Mouse (Mus musculus): ENCODE data around the gene Hfe2.

Hfe2 gene

GRCm38 (mm10) chr3:96576690-96577541, 51.9 kb downstream of the Hfe2 start, which contains the start of gene Gm16253:
Gene Gm16253 (plus strand): TSS chr3:96576984.
- DNase-seq: peak; percentile 91

GRCm38 (mm10) chr3:96577566-96577965, 52.6 kb downstream of the Hfe2 start:
- no peak for DNase-seq

All from right cerebral cortex, postnatal 25 days (tissue).